Mouse (Mus musculus) thymus, adult 2 months (tissue): ENCODE measurements around the gene Hsf2bp. TPM values are rescaled to one million over a fixed set of nuclear protein-coding genes. Genes with fewer than 3 reads are reported as not detected.

Experiments used
- DNase-seq: peaks from one replicate; pipeline ENCODE4 v3.0.0; 2021
- H3K27ac ChIP-seq: fragments of 200-500 bp; 2 replicates; pipeline ENCODE4 v1.5.1; 2012; ENCODE audit warnings: low read length, control low read depth; ENCODE audit not compliant: control insufficient read depth, insufficient read depth
- H3K27me3 ChIP-seq: fragments of 200-500 bp; 2 replicates; pipeline ENCODE4 v1.6.1; 2012; ENCODE audit warnings: mild to moderate bottlenecking, low read length, moderate library complexity, mixed read lengths; ENCODE audit not compliant: control insufficient read depth, insufficient read depth
- H3K36me3 ChIP-seq: fragments of 200-500 bp; 2 replicates; pipeline ENCODE4 v1.6.1; 2012; ENCODE audit warnings: mild to moderate bottlenecking, low read length, moderate library complexity; ENCODE audit not compliant: control insufficient read depth, insufficient read depth
- H3K4me1 ChIP-seq: fragments of 200-500 bp; replicated peaks from 2 replicates; pipeline ENCODE4 v1.6.1; 2012; ENCODE audit warnings: low read length; ENCODE audit not compliant: control insufficient read depth, insufficient read depth
- H3K4me3 ChIP-seq: fragments of 200-500 bp; 2 replicates; pipeline ENCODE4 v1.5.1; 2012; ENCODE audit warnings: mild to moderate bottlenecking, low read length, control low read depth, moderate library complexity; ENCODE audit not compliant: control insufficient read depth, insufficient read depth
- CTCF ChIP-seq: fragments of 200-500 bp; IDR thresholded peaks from 2 replicates; pipeline ENCODE4 v1.5.1; 2012; ENCODE audit warnings: mild to moderate bottlenecking, control low read depth, low read length, moderate library complexity, borderline replicate concordance; ENCODE audit not compliant: control insufficient read depth, poor library complexity, insufficient read depth; ENCODE audit errors: extremely low read depth
- POLR2A ChIP-seq: fragments of 200-500 bp; IDR thresholded peaks from 2 replicates; pipeline ENCODE4 v1.6.1; 2012; ENCODE audit warnings: mild to moderate bottlenecking, low read length, control low read depth, moderate library complexity; ENCODE audit not compliant: control insufficient read depth, poor library complexity, insufficient read depth; ENCODE audit errors: extremely low read depth
- WGBS: fragments of 180-500 bp; shearing (Covaris S2); methylation state at CpG from one replicate; pipeline ENCODE4 v1.1.7; 2018; 5-methylcytosine and 5-hydroxymethylcytosine counted together
- polyA plus RNA-seq: library from polyadenylated mRNA; depleted of rRNA; stranded (reverse); fragments of >200 nt; gene quantifications from 2 replicates; pipeline ENCODE4 v1.2.3, GENCODE M21; 2012

The Hsf2bp gene
- polyA plus RNA-seq, 1 experiment: 0.54 TPM

DNA sequence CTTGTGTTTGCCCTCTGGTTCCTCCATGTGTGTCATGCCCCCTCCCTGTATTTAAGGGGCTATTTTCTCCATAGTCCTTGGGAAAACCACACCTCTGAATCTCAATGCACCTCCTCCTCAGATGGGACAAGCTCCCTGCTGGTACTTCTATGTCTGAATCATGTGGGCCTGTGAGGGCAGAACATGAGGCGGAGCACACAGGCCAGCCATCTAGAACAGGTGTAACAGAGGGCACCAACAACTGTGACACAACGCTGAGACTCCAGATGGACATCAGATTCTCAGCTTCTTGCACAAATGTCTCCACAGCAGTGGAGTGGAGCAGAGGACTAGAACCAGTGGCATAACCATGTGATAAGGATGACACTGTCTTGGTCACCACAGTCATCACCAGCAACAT, 65.3 kb downstream of the Hsf2bp start:
- H3K4me3 ChIP-seq: no peak overlapping the region
- H3K4me1 ChIP-seq: peaks cover 2% of the 10 kb centered on the region; the same call in 1 of the 2 replicates
- no peaks in the 10 kb centered on the region for H3K27me3 ChIP-seq
- H3K27ac ChIP-seq: no peak overlapping the region
- TF ChIP-seq CTCF (no peak), POLR2A (no peak)
- 98% methylated on average over 2 of the region's 2 CpGs for WGBS
- no peak for DNase-seq
- no peaks in the 10 kb centered on the region for H3K36me3 ChIP-seq

DNA sequence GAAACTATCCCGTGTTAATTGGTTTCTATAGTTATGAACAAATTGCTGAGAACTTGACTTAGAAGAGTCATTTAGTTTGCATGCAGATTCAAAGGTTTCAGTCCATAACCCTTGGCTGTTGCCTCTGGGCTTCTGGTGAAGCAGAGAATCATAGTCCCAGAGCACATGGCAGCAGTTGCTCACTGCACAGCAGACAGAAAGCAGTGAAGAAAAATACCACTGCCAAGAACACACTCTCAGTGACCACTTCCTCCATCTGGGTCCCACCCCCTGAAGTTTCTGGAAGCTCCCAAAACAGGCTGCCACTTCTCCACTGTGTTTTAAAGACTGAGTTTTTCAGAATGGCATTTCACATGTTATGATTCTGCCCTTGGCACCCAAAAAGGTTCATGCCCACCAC, 67.3 kb downstream of the Hsf2bp start:
- DNase-seq: no peak
- Histone ChIP-seq H3K4me3 (no peak overlapping the region), H3K27me3 (no peaks in the 10 kb centered on the region), H3K36me3 (no peaks in the 10 kb centered on the region), H3K4me1 (peaks cover 2% of the 10 kb centered on the region; the same call in 1 of the 2 replicates), H3K27ac (no peak overlapping the region)
- WGBS: 83% methylated on average over 1 of the region's 1 CpGs
- TF ChIP-seq CTCF (no peak), POLR2A (no peak)

DNA sequence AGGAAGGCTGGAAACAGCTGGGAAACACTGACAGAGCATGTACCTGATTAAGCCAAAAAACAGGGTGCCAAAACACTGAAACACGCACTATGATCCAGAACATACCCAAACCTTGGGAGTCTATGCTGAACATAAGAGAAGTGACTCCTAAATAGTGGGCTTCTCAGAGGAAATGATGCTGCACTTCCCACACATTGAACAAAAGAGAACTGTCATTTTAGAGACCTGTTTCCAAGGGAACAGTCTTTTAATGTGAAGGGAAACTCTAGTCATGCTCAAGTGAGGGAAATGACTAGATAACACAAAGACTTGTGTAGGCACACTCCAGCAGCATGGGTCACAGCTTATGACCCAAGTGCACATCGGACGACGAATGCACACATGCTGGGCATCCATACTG, 68.8 kb downstream of the Hsf2bp start:
- H3K27me3 ChIP-seq: no peaks in the 10 kb centered on the region
- no peak overlapping the region for H3K27ac ChIP-seq
- WGBS: 86% methylated on average over 4 of the region's 4 CpGs
- no peak for DNase-seq
- H3K4me3 ChIP-seq: no peak overlapping the region
- TF ChIP-seq CTCF (no peak), POLR2A (no peak)
- peaks cover 2% of the 10 kb centered on the region; the same call in 1 of the 2 replicates for H3K4me1 ChIP-seq
- H3K36me3 ChIP-seq: no peaks in the 10 kb centered on the region

DNA sequence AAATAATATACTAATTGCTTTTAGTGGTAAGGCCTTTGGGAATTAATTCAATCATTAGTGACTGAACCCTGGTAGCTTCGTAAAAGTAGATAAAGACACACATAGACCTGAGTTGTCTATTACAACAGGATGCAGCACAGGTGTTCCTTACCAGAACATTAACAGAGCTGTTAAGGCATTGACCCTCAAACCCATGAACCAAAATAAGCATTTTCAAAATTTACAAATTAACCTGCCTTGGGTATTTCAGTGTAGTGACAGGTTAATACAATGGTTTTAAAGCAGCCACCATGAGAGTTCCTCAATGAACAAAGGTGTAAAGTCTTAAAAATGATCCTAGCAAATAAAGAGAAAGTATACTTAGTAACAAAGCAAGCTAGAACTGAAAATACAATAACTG, 69.6 kb downstream of the Hsf2bp start:
- TF ChIP-seq CTCF (no peak), POLR2A (no peak)
- no peak overlapping the region for H3K27ac ChIP-seq
- H3K4me1 ChIP-seq: peaks cover 2% of the 10 kb centered on the region; the same call in 1 of the 2 replicates
- no peaks in the 10 kb centered on the region for H3K36me3 ChIP-seq
- 94% methylated on average over 1 of the region's 1 CpGs for WGBS
- no peak overlapping the region for H3K4me3 ChIP-seq
- H3K27me3 ChIP-seq: no peaks in the 10 kb centered on the region
- DNase-seq: no peak

DNA sequence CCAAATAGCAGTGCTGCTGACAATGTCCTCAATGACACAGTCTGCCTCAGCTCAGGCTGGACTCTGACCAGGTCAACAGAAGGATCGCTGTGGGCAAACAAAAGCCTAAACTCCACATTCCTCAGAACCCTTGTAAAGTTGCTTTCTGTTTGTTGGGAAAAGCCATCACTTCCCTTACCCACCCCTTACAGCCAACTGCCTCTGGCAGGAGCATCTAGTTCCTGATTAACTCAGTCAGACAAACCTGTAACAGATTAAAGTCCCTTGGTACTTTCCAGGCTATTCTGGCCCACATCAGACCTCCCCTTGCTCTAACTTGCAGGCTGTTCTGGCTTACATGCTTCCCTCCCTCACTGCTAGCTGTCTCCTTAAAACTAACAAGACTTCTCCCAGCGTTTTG, 70.5 kb downstream of the Hsf2bp start:
- TF ChIP-seq POLR2A (no peak), CTCF (no peak)
- no peak for DNase-seq
- H3K4me3 ChIP-seq: no peak overlapping the region
- H3K27ac ChIP-seq: no peak overlapping the region
- H3K27me3 ChIP-seq: no peaks in the 10 kb centered on the region
- H3K36me3 ChIP-seq: no peaks in the 10 kb centered on the region
- 67% methylated on average over 2 of the region's 2 CpGs for WGBS
- peaks cover 2% of the 10 kb centered on the region; the same call in 1 of the 2 replicates for H3K4me1 ChIP-seq

DNA sequence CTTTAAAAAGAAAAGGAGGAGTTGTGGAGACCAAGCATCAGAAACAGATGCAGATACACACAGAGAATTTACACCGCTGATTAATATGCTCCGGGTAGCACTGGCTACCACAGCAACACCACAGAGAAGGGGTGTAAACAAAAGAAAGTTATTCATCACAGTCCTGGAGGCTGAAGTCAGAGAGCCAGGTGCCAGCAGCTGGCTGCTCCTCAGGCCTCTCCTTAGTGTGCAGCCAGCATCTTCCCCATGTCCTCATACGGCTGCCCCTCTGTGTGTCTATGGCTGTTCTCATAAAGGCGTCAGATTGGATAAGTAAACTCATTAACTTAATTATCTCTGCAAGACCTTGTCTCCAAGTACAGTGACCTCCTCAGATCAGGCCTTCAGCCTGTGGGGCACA, 73.2 kb downstream of the Hsf2bp start:
- H3K4me3 ChIP-seq: no peak overlapping the region
- H3K36me3 ChIP-seq: no peaks in the 10 kb centered on the region
- H3K4me1 ChIP-seq: peaks cover 2% of the 10 kb centered on the region; the same call in 1 of the 2 replicates
- no peaks in the 10 kb centered on the region for H3K27me3 ChIP-seq
- TF ChIP-seq POLR2A (no peak), CTCF (no peak)
- WGBS: 100% methylated on average over 4 of the region's 4 CpGs
- no peak for DNase-seq
- no peak overlapping the region for H3K27ac ChIP-seq

DNA sequence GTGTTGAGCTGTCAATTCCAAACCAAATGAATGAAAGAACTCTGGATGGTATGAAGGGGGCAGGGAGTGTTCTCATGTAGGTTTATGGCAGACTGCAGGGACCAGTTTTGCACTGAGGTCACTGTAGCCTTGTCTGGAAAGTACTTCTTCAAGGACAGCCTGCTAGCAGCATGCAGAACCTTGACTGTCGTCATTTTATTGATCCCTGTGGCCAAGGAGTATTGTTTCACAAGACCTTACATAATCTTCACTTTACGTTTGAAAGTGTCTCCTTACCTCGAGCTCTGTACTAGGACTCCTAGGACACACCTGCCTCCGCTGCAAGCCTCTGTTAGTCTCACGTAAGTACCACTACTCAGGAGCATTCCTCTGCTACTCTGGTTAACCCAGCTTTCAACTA, 73.9 kb downstream of the Hsf2bp start:
- Histone ChIP-seq H3K27me3 (no peaks in the 10 kb centered on the region), H3K4me1 (no peaks in the 10 kb centered on the region)
- 94% methylated on average over 5 of the region's 5 CpGs for WGBS

More for the DNA sequence above, 73.9 kb downstream of the Hsf2bp start:
- Histone ChIP-seq H3K36me3 (no peaks in the 10 kb centered on the region), H3K4me3 (no peak overlapping the region), H3K27ac (no peak overlapping the region)
- TF ChIP-seq CTCF: no peak
- no peak for DNase-seq
